Mouse (Mus musculus): Measurements from ENCODE around the gene Nphp4.

- TF ChIP-seq CTCF (IDR thresholded peaks at IDR 0.05; ENCODE audit: insufficient read depth, low read length) (no peak), POLR2A (IDR thresholded peaks at IDR 0.05; ENCODE audit: borderline replicate concordance, extremely low read depth, low read depth, low read length) (no peak)
Measured at GRCm38 (mm10) chr4:152519106-152519505, 42.6 kb downstream of the Nphp4 start.
